Mouse (Mus musculus) intestine, postnatal 0 days (tissue): ENCODE results near the gene Hmx2. TPM values are rescaled to one million over a fixed set of nuclear protein-coding genes. Genes with fewer than 3 reads are reported as not detected.

ENCODE experiments used
- ATAC-seq: fragments of 200-750 bp; cut with Nextera tagmentation; 2 replicates; pipeline ENCODE4 v1.8.0; 2017; ENCODE audit warnings: mild to moderate bottlenecking, moderate TSS enrichment, moderate library complexity
- H3K27ac ChIP-seq: fragments of 300-500 bp; sonication (generic); 2 replicates; pipeline ENCODE4 v1.5.1; 2014; ENCODE audit warnings: mild to moderate bottlenecking, low read depth, low read length, moderate library complexity
- H3K27me3 ChIP-seq: fragments of 300-500 bp; sonication (generic); replicated peaks from 2 replicates; pipeline ENCODE4 v1.6.1; 2014; ENCODE audit warnings: low read length, mixed read lengths; ENCODE audit not compliant: control insufficient read depth, insufficient read depth
- H3K36me3 ChIP-seq: fragments of 300-500 bp; sonication (generic); 2 replicates; pipeline ENCODE4 v1.6.1; 2014; ENCODE audit warnings: mild to moderate bottlenecking, moderate library complexity; ENCODE audit not compliant: control insufficient read depth, insufficient read depth
- H3K4me1 ChIP-seq: fragments of 300-500 bp; sonication (generic); replicated peaks from 2 replicates; pipeline ENCODE4 v1.6.1; 2014; ENCODE audit warnings: antibody characterized with exemption, low read length, mixed read lengths; ENCODE audit not compliant: control insufficient read depth, insufficient read depth
- H3K4me2 ChIP-seq: fragments of 300-500 bp; sonication (generic); replicated peaks from 2 replicates; pipeline ENCODE4 v1.6.1; 2014; ENCODE audit warnings: low read depth, mild to moderate bottlenecking, moderate library complexity
- H3K4me3 ChIP-seq: fragments of 300-500 bp; sonication (generic); 2 replicates; pipeline ENCODE4 v1.5.1; 2014; ENCODE audit warnings: low read depth, low read length
- H3K9ac ChIP-seq: fragments of 300-500 bp; sonication (generic); 2 replicates; pipeline ENCODE4 v1.6.1; 2014; ENCODE audit warnings: mild to moderate bottlenecking, low read depth, low read length
- H3K9me3 ChIP-seq: fragments of 300-500 bp; sonication (generic); 2 replicates; pipeline ENCODE4 v1.6.1; 2016; ENCODE audit warnings: mixed run types; ENCODE audit not compliant: control insufficient read depth
- CTCF ChIP-seq: sonication (generic); IDR thresholded peaks from 2 replicates; pipeline ENCODE4 v1.5.1; 2016; ENCODE audit warnings: low read depth, mild to moderate bottlenecking, control low read depth, antibody characterized with exemption, moderate library complexity
- WGBS: fragments of 180-500 bp; shearing (Covaris S2); extraction: QIAGEN DNeasy Blood & Tissue Kit; methylation state at CpG from one replicate; pipeline ENCODE4 v1.1.7; 2014; 5-methylcytosine and 5-hydroxymethylcytosine counted together
- polyA plus RNA-seq: library from polyadenylated mRNA; unstranded; fragments of >200 nt; fragmentation: Nextera tagmentation; extraction: Ambion mirVana; gene quantifications from 2 replicates; pipeline ENCODE4 v1.2.1, GENCODE M21; 2015

The Hmx2 gene
- polyA plus RNA-seq = 0.55 and 0.56 TPM in 2 replicates

GRCm38 (mm10) chr7:131548473-131548872, at the start of gene Hmx2:
TSS of gene Hmx2 (plus strand) at chr7:131548773.
- Histone ChIP-seq H3K4me2 (no peak within 1 kb of the TSS), H3K4me1 (no peaks in the 10 kb centered on the region), H3K4me3 (0 out of 2 replicates have a peak within 1 kb of the TSS, but pooled peaks have one; percentile 3), H3K27ac (no peak within 1 kb of the TSS), H3K36me3 (no peaks in the 10 kb centered on the region), H3K9me3 (no peaks in the 10 kb centered on the region), H3K27me3 (peaks cover 96% of the 10 kb centered on the region), H3K9ac (no peak within 1 kb of the TSS)
- no peak for ATAC-seq
- TF ChIP-seq CTCF = no peak
- 4% methylated on average over 3 of the region's 3 CpGs for WGBS

- TF ChIP-seq CTCF = no peak
- Histone ChIP-seq H3K27me3 (no peaks in the 10 kb centered on the region), H3K9ac (no peak overlapping the region), H3K4me2 (no peak overlapping the region), H3K4me3 (no peak overlapping the region), H3K4me1 (no peaks in the 10 kb centered on the region), H3K9me3 (no peaks in the 10 kb centered on the region), H3K27ac (no peak overlapping the region), H3K36me3 (no peaks in the 10 kb centered on the region)
- no peak for ATAC-seq
- 71% methylated on average over 2 of the region's 2 CpGs for WGBS
Measured at GRCm38 (mm10) chr7:131503739-131504138, 44.8 kb upstream of the Hmx2 start.

GRCm38 (mm10) chr7:131539979-131540378, 8.6 kb upstream of the Hmx2 start:
- TF ChIP-seq CTCF = peak; percentile 85
- Histone ChIP-seq H3K36me3 (no peaks in the 10 kb centered on the region), H3K27ac (no peak overlapping the region), H3K4me2 (no peak overlapping the region), H3K4me1 (0 out of 2 replicates have a peak, but pooled peaks cover 6% of the 10 kb centered on the region), H3K9ac (no peak overlapping the region), H3K4me3 (no peak overlapping the region), H3K9me3 (no peaks in the 10 kb centered on the region), H3K27me3 (peaks cover 71% of the 10 kb centered on the region)
- no peak for ATAC-seq
- WGBS = 0% methylated on average over 7 of the region's 7 CpGs

- peak overlapping the region; percentile 33 for H3K4me3 ChIP-seq
- H3K4me2 ChIP-seq = no peak overlapping the region
- H3K27me3 ChIP-seq = peaks cover 86% of the 10 kb centered on the region
- no peak overlapping the region for H3K9ac ChIP-seq
- H3K27ac ChIP-seq = no peak overlapping the region
- H3K36me3 ChIP-seq = no peaks in the 10 kb centered on the region
- H3K4me1 ChIP-seq = 0 out of 2 replicates have a peak, but pooled peaks cover 6% of the 10 kb centered on the region
- no peak for TF ChIP-seq CTCF
- 2% methylated on average over 41 of the region's 41 CpGs for WGBS
- H3K9me3 ChIP-seq = no peaks in the 10 kb centered on the region
- no peak for ATAC-seq
Measured at GRCm38 (mm10) chr7:131541184-131542114, 7.1 kb upstream of the Hmx2 start.

GRCm38 (mm10) chr7:131542115-131542871, 6.3 kb upstream of the Hmx2 start, which contains the start of gene Hmx3:
TSS of gene Hmx3 (plus strand) at chr7:131542867.
- WGBS = 1% methylated on average over 63 of the region's 65 CpGs
- no peak within 1 kb of the TSS for H3K9ac ChIP-seq
- H3K27me3 ChIP-seq = peaks cover 90% of the 10 kb centered on the region

More at GRCm38 (mm10) chr7:131542115-131542871, 6.3 kb upstream of the Hmx2 start, which contains the start of gene Hmx3:
- Histone ChIP-seq H3K4me3 (peak within 1 kb of the TSS; percentile 33), H3K36me3 (no peaks in the 10 kb centered on the region), H3K9me3 (no peaks in the 10 kb centered on the region), H3K4me2 (peak within 1 kb of the TSS; percentile 61), H3K27ac (no peak within 1 kb of the TSS), H3K4me1 (0 out of 2 replicates have a peak, but pooled peaks cover 6% of the 10 kb centered on the region)
- TF ChIP-seq CTCF = no peak
- no peak for ATAC-seq
